Mouse (Mus musculus) granulocyte monocyte progenitor cell, adult 5-6 weeks (primary cell): ENCODE measurements around the gene Gm5269. TPM values are rescaled to one million over a fixed set of nuclear protein-coding genes. Genes with fewer than 3 reads are reported as not detected.

ENCODE experiments used
- ATAC-seq: replicated peaks from 2 replicates; pipeline ENCODE4 v1.8.0; 2016; ENCODE audit warnings: mild to moderate bottlenecking, moderate TSS enrichment, inconsistent platforms; ENCODE audit not compliant: poor library complexity, severe bottlenecking
- total RNA-seq, 2 experiments: library from RNA; stranded (forward) in 1 of 2; stranded (reverse) in 1 of 2; fragments of 200-712, 200-1000 nt in 1 of 2; fragments of >200 nt in 1 of 2; fragmentation: Nextera tagmentation in 1 of 2; gene quantifications; 2 replicates each; pipeline ENCODE4 v1.2.3; 2014 to 2017

Gene Gm5269
- total RNA-seq (2014; fragmentation: Nextera tagmentation) (not detected in 2 replicates), total RNA-seq (2017) (not detected in 2 replicates)

- no peak for ATAC-seq
Observed at GRCm38 (mm10) chr1:45890173-45890572, at the start of gene Gm5269. Gene Gm5269 (minus strand): TSS chr1:45890273.

- no peak; the same call in 1 of the 2 replicates for ATAC-seq
Observed at GRCm38 (mm10) chr1:45931127-45931526, 41.1 kb upstream of the Gm5269 start.

- no peak for ATAC-seq
Observed at GRCm38 (mm10) chr1:45926911-45927310, 36.8 kb upstream of the Gm5269 start.

- no peak for ATAC-seq
Observed at GRCm38 (mm10) chr1:45926393-45926763, 36.3 kb upstream of the Gm5269 start, which contains the start of gene Slc40a1. Gene Slc40a1 (minus strand): TSS chr1:45926523.

GRCm38 (mm10) chr1:45925500-45926392, 35.7 kb upstream of the Gm5269 start:
- peak; percentile 87 for ATAC-seq

- peak; percentile 65 for ATAC-seq
Observed at GRCm38 (mm10) chr1:45925131-45925499, 35.0 kb upstream of the Gm5269 start.

- peak; percentile 35 for ATAC-seq
Observed at GRCm38 (mm10) chr1:45924516-45924915, 34.4 kb upstream of the Gm5269 start.

GRCm38 (mm10) chr1:45923306-45923705, 33.2 kb upstream of the Gm5269 start:
- ATAC-seq: no peak

GRCm38 (mm10) chr1:45920703-45921102, 30.6 kb upstream of the Gm5269 start:
- ATAC-seq: no peak

- no peak for ATAC-seq
Observed at GRCm38 (mm10) chr1:45919752-45920151, 29.7 kb upstream of the Gm5269 start.

GRCm38 (mm10) chr1:45917136-45917803, 27.2 kb upstream of the Gm5269 start:
- ATAC-seq: no peak

- ATAC-seq: no peak
Observed at GRCm38 (mm10) chr1:45916174-45916573, 26.1 kb upstream of the Gm5269 start.

GRCm38 (mm10) chr1:45914236-45914635, 24.2 kb upstream of the Gm5269 start:
- ATAC-seq: no peak

GRCm38 (mm10) chr1:45905107-45905821, 15.2 kb upstream of the Gm5269 start:
- ATAC-seq: no peak

GRCm38 (mm10) chr1:45904161-45904560, 14.1 kb upstream of the Gm5269 start:
- ATAC-seq: no peak

GRCm38 (mm10) chr1:45898044-45898443, 8.0 kb upstream of the Gm5269 start:
- ATAC-seq: no peak

GRCm38 (mm10) chr1:45894168-45894912, 4.3 kb upstream of the Gm5269 start:
- ATAC-seq: 0 out of 2 replicates have a peak, but pooled peaks have one; percentile 17

GRCm38 (mm10) chr1:45891986-45892385, 1.9 kb upstream of the Gm5269 start:
- ATAC-seq: peak; percentile 48

GRCm38 (mm10) chr1:45886800-45887199, 3.3 kb downstream of the Gm5269 start:
- no peak for ATAC-seq

GRCm38 (mm10) chr1:45883378-45883777, 6.7 kb downstream of the Gm5269 start:
- ATAC-seq: no peak
